Mouse (Mus musculus): ENCODE data around the gene Ccnd2.

DNA sequence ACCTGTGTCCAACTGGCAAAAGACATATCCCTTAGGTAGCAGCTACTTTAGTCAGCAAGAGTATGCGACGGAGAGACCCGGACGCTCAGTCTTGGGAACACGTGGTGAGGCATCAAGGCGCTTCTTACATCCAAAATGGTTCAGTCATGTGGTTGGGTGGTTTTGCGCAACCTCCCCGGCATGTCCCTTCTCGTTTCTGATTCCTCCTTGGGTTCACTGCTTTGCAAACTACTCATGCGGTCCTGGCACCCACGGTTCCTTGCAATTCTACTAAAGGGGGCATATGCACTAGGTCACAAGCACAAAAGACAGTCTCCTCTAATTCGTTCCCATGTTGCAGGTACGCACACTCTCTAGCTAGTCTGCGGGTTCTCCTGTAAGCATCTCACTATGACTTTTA lies 22.3 kb downstream of the Ccnd2 start:
- TF ChIP-seq CTCF (IDR thresholded peaks at IDR 0.05; ENCODE audit: extremely low read depth, insufficient read length, insufficient replicate concordance, low read depth, low read length), result no peak
- no peak for TF ChIP-seq POLR2A (IDR thresholded peaks at IDR 0.05; ENCODE audit: low read depth, low read length)

Measured in small intestine, adult 2 months (tissue).